ENCODE assay signal across 12 mouse cellular contexts in the genomic region with DNA sequence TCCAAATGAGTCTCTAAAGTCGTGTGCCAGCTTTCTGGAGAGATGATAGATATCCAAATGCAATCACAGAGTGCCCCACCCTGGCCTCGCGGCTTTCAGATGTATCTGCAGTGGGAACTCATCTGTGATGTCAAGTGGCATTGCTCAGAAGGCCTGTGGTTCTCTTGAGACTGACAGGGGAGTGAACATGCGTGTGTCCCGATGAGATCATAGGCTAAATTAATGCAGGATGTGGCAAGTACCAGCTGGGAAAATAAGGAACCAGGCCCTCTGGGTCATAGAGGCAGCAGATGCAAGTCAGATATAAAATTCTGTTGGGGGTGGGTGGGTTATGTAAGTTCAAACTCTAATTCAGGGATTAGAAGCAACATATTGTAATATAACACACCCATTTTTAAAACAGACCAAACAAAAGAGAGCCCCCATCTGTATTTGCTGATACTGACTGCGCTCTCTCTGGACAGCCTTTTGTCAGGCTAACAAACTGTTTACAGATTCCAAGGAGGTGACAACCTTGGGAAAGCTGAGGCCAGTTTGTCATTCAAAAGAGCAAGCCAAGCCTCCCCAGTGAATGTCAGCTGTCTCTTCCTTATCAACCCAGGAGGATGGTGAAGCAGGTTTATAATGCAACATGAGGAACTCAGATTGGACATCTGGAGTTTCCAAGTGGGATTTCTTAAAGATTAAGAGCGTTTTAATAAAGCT. TPM values are rescaled to one million over a fixed set of nuclear protein-coding genes. Genes with fewer than 3 reads are reported as not detected.
DNase-seq lines count a peak whose midpoint lies in the region; ATAC-seq and TF ChIP-seq lines count a peak whose summit lies in the region.
"Had no signal": no experiment of that assay in that cellular context is flagged by ENCODE, and none has a peak within 500 bp of the region (broad histone marks: within the 10 kb centered on the region; RNA-seq: fewer than 3 reads in every experiment).

No protein-coding gene starts in this region.

- no peak for TF ChIP-seq POLR2A in myocyte (IDR thresholded peaks at IDR 0.05; ENCODE audit: insufficient read length, low read depth)

- peaks cover 13% of the 10 kb centered on the region for H3K4me1 ChIP-seq in heart, embryonic 13.5 days
- no peaks in the 10 kb centered on the region for H3K4me1 ChIP-seq in forebrain, embryonic 15.5 days

- peak; percentile 61 for DNase-seq in gastrocnemius, adult 18-20 months (ENCODE audit: low spot score)
- no peak for DNase-seq in gastrocnemius, adult 8-10 months (ENCODE audit: low spot score in 2 of 2)
- peak; percentile 40 for DNase-seq in layer of hippocampus, adult 9-11 months
- DNase-seq in layer of hippocampus, adult 8-10 months (ENCODE audit: low spot score in 2 of 2) = no peak
- no peak for DNase-seq in cerebellum, adult 18-20 months
- DNase-seq: B cell, adult 2 months; cerebellum, postnatal 14 days had no signal

- ATAC-seq in heart, embryonic 13.5 days (ENCODE audit: extremely low read depth, insufficient number of reproducible peaks, low FRiP score, low TSS enrichment) = no peak
- no peak for ATAC-seq in forebrain, embryonic 15.5 days (replicated peaks)
- ATAC-seq: intestine, embryonic 16.5 days had no signal

- H3K4me2 ChIP-seq in heart, embryonic 13.5 days = no peak overlapping the region
- H3K4me2 ChIP-seq in myocyte (ENCODE audit: low read depth) = peak overlapping the region; percentile 65
- no peak overlapping the region for H3K4me2 ChIP-seq in forebrain, embryonic 15.5 days (replicated peaks)

- H3K36me3 ChIP-seq in heart, embryonic 13.5 days = peaks cover 94% of the 10 kb centered on the region
- H3K36me3 ChIP-seq in myocyte (ENCODE audit: control insufficient read depth, insufficient read depth) = peaks cover 49% of the 10 kb centered on the region
- peaks cover 71% of the 10 kb centered on the region for H3K36me3 ChIP-seq in forebrain, embryonic 15.5 days

- no peaks in the 10 kb centered on the region for H3K79me2 ChIP-seq in myocyte (ENCODE audit: control insufficient read depth, insufficient read depth)

- no peaks in the 10 kb centered on the region for H3K27me3 ChIP-seq in heart, embryonic 13.5 days (replicated peaks)
- no peaks in the 10 kb centered on the region for H3K27me3 ChIP-seq in myocyte (ENCODE audit: control insufficient read depth, insufficient read depth, insufficient read length)
- H3K27me3 ChIP-seq in forebrain, embryonic 15.5 days = no peaks in the 10 kb centered on the region
- H3K27me3 ChIP-seq: megakaryocyte, embryonic 14.5 days had no signal

- no peak overlapping the region for H3K4me3 ChIP-seq in heart, embryonic 13.5 days
- H3K4me3 ChIP-seq in myocyte = no peak overlapping the region
- no peak overlapping the region for H3K4me3 ChIP-seq in forebrain, embryonic 15.5 days
- H3K4me3 ChIP-seq: megakaryocyte, embryonic 14.5 days had no signal

- no peak overlapping the region for H3K9ac ChIP-seq in heart, embryonic 13.5 days
- H3K9ac ChIP-seq in forebrain, embryonic 15.5 days (replicated peaks) = no peak overlapping the region

- no peak overlapping the region for H3ac ChIP-seq in myocyte (ENCODE audit: control insufficient read depth, insufficient read length)

- no peaks in the 10 kb centered on the region for H3K9me3 ChIP-seq in heart, embryonic 13.5 days
- H3K9me3 ChIP-seq in forebrain, embryonic 15.5 days = no peaks in the 10 kb centered on the region
- H3K9me3 ChIP-seq: megakaryocyte, embryonic 14.5 days had no signal

- WGBS in heart, embryonic 13.5 days = 62% methylated on average over 7 of the region's 7 CpGs
- 87% methylated on average over 7 of the region's 7 CpGs for WGBS in forebrain, embryonic 15.5 days

- peak overlapping the region; percentile 29 for H3K27ac ChIP-seq in heart, embryonic 13.5 days (replicated peaks)
- no peak overlapping the region for H3K27ac ChIP-seq in forebrain, embryonic 15.5 days (replicated peaks)

TF ChIP-seq in myocyte, 11 proteins besides CTCF, POLR2A, EP300 and RAD21:
- TF ChIP-seq TCF3 (IDR thresholded peaks at IDR 0.05; ENCODE audit: insufficient read length, low read depth) (peak; percentile 9), TCF12 (IDR thresholded peaks at IDR 0.05; ENCODE audit: insufficient read depth, poor library complexity, severe bottlenecking) (peak; percentile 94), MAX (IDR thresholded peaks at IDR 0.05; ENCODE audit: low read depth) (no peak), REST (IDR thresholded peaks at IDR 0.05; ENCODE audit: insufficient read depth, insufficient read length) (no peak), MYOD1 (IDR thresholded peaks at IDR 0.05; ENCODE audit: control insufficient read depth in 1 of 3, insufficient read length in 2 of 3, low read depth in 2 of 3) (peak; percentile 50 to 88 (median 77)), MYOG (IDR thresholded peaks at IDR 0.05; ENCODE audit: control insufficient read depth in 1 of 3, insufficient read depth in 1 of 3, insufficient read length in 2 of 3, low read depth in 2 of 3) (peak in 2 of 3 experiments; percentile 74 to 79), CEBPB (IDR thresholded peaks at IDR 0.05; ENCODE audit: insufficient read depth, poor library complexity, severe bottlenecking) (peak; percentile 67; the same call in 1 of the 2 replicates), POLR2AphosphoS2 (IDR thresholded peaks at IDR 0.05; ENCODE audit: insufficient read length, low read depth) (peak; percentile 30)

RNA-seq across cellular contexts. Expression of gene Ptcd2, which starts 20.7 kb away (rescaled TPM):
- total RNA-seq in gastrocnemius, adult 18-20 months (2021) = 10 to 100 TPM; 24.7 to 25.2 TPM
- 10 to 100 TPM; 22.1 to 27.9 (median 25.4) TPM for total RNA-seq in gastrocnemius, adult 8-10 months (2022)
- total RNA-seq in layer of hippocampus, adult 8-10 months (2022) = 10 to 100 TPM; 26.4 to 35.2 (median 29.1) TPM
- 55.3 and 57.8 TPM in 2 replicates for polyA plus RNA-seq in heart, embryonic 13.5 days (2015; fragmentation: Nextera tagmentation; extraction: Ambion mirVana)
- 25.1 TPM for polyA plus RNA-seq in myocyte (2012; fragmentation: generic; extraction: Trizol)
- polyA plus RNA-seq in forebrain, embryonic 15.5 days (2015; fragmentation: Nextera tagmentation; extraction: Ambion mirVana) = 51.3 and 56.3 TPM in 2 replicates

RNA-seq across cellular contexts. Expression of gene Mrps27, which starts 20.8 kb away (rescaled TPM):
- total RNA-seq in gastrocnemius, adult 18-20 months (2021) = 10 to 100 TPM; 25.2 to 26.0 TPM
- total RNA-seq in gastrocnemius, adult 8-10 months (2022) = 10 to 100 TPM; 23.0 to 26.5 (median 25.5) TPM
- 10 to 100 TPM; 23.5 to 32.8 (median 26.8) TPM for total RNA-seq in layer of hippocampus, adult 8-10 months (2022)
- 69.5 and 74.7 TPM in 2 replicates for polyA plus RNA-seq in heart, embryonic 13.5 days (2015; fragmentation: Nextera tagmentation; extraction: Ambion mirVana)
- 34.2 TPM for polyA plus RNA-seq in myocyte (2012; fragmentation: generic; extraction: Trizol)
- 39.8 and 46.6 TPM in 2 replicates for polyA plus RNA-seq in forebrain, embryonic 15.5 days (2015; fragmentation: Nextera tagmentation; extraction: Ambion mirVana)

Comparison
In these comparisons a context has a peak if more than half of its experiments do, and no peak if none do; other contexts are left out.
1. DNase-seq: peak in gastrocnemius, adult 18-20 months (single experiment) and layer of hippocampus, adult 9-11 months (single experiment); none in gastrocnemius, adult 8-10 months (0 of 2), layer of hippocampus, adult 8-10 months (0 of 2) and cerebellum, adult 18-20 months (0 of 2).